Mouse (Mus musculus): ENCODE measurements around the gene Krt88.

DNA sequence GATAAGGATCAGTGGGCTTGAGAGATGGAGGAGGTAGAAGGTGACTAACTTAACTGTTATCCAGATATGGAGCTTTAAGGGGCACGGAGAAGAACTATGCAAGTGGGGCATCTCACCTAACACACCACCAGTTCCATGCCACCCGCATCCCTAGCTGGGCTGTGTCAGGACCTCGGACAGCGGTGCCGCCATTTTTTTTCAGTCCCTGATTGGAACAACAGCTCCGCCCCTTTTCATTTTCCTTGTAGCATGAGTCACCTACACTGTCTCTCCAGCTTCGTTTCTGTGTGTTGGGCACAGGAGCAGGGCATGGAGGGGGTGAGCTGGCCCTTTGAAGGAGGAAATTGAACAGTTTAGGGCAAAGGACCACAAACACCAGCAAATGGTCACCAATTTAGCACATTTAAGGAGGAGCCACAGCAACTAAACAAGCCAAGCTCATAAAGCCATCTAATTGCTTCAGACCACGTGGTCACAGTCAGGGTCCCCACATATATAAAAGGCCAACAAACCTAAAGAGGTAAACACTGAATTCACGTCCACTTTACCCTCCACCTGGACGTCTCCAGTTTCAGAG, 25.5 kb downstream of the Krt88 start, which contains the start of gene Krt86:
- TF ChIP-seq MAZ (IDR thresholded peaks at IDR 0.05; ENCODE audit: low read depth, low read length) (no peak), ELF1 (IDR thresholded peaks at IDR 0.05; ENCODE audit: low read depth, low read length) (no peak), CTCF (conservative IDR thresholded peaks at IDR 0.05 in 1 of 2, IDR thresholded peaks at IDR 0.05 in 1 of 2; ENCODE audit: low read depth in 2 of 2, low read length in 2 of 2) (no peak), MXI1 (IDR thresholded peaks at IDR 0.05; ENCODE audit: low read depth, low read length) (0 out of 2 replicates have a peak, but pooled peaks have one; percentile 26), E2F4 (IDR thresholded peaks at IDR 0.05; ENCODE audit: insufficient replicate concordance, low read depth, low read length) (no peak), MYC (IDR thresholded peaks at IDR 0.05; ENCODE audit: low read depth, low read length) (no peak)

Data from CH12.LX (cell line).